Mouse (Mus musculus) yolk sac, embryonic 10.5 days (tissue): ENCODE results near the gene Spata31d1d.
A peak's percentile ranks its signal among the peaks of the same experiment; 100 is the strongest.
"Not testable (repeated sequence)": the region's sequence is repeated elsewhere in the genome, so short reads cannot be mapped to it uniquely, and the experiment has no call there.

ENCODE experiments used
- DNase-seq: peaks from one replicate; pipeline ENCODE4 v3.0.0-alpha.2; 2017; ENCODE audit warnings: low spot score

The Spata31d1d gene

DNA sequence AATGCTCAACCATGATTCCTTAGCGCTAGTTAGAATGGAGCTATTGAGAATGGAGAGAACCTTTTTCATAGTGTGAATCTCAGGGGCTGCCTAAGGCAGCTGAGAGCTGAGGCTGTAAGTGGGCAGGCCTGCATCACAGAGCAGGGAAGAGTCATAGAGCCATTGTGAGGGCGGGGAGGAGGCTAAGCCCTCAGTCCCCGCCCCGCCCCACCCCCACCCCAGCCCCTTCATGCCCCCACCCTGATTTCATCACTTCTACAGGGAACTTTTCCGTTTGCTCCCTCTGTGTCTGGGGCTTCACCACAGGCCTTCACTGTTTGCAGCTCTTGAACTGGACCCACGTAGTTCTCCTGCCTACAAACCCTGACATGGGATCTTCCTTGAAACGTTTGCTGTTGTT, at the start of gene Spata31d1d:
Gene Spata31d1d (minus strand): TSS at position 101 of the 400 bp plus-strand sequence.
- DNase-seq, result no peak

DNA sequence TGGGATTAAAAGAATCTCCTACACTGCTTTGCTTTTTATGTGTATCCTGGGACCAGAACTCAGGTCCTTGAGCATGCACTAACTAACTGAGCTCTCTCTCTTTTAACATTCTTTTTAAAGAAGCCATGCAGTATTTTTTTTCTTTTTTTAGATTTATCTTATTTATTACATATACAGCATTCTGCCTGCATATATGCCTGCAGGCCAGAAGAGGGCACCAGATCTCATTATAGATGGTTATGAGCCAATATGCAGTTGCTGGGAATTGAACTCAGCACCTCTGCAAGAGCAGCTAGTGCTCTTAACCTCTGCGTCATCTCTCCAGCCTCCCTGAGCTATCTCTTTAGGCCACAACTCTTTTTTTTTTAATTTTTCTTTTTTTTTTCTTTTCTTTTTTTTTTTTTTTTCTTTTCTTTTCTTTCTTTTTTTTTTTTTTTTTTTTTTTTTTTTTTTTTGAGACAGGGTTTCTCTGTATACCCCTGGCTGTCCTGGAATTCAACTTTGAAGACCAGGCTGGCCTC, 48.3 kb upstream of the Spata31d1d start:
- not testable (repeated sequence) for DNase-seq

DNA sequence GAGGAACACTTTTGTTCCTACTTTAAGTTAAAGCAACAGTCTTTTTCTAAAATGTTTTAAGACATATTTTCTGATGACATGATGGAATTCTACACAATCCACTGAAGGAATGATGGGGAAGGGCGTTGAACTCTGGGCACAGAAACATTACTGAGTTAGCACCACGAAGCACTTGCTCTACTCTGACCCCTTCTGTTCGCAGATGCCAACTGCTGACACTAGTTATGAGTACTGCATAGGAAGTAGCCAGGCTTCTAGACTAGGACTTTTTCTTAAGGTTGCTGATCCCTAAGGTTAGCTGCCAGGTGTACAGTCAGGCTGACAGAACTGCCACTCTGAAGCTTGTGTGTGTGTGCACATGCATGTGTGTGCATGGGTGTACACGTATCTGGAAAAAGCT, 47.7 kb upstream of the Spata31d1d start:
- no peak for DNase-seq

DNA sequence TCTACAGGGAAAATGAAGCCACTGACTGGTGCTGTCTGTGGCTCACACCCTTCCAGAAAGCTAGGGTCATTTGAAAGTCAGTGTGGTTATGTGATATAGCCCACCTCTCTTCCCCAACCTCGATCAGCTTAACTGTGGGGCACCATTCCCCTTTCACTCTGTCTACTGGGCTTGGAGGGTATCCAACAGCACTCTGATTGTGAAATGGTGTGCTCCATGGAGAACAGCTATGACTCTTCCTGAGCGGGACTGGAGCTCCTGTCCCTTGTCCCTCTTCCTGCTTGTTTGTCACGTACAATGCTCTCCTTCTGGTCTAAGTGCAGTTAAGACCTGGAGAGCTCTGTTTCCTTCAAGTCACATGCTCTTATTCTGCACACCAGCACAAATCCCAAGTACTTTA, 43.6 kb upstream of the Spata31d1d start:
- no peak for DNase-seq

DNA sequence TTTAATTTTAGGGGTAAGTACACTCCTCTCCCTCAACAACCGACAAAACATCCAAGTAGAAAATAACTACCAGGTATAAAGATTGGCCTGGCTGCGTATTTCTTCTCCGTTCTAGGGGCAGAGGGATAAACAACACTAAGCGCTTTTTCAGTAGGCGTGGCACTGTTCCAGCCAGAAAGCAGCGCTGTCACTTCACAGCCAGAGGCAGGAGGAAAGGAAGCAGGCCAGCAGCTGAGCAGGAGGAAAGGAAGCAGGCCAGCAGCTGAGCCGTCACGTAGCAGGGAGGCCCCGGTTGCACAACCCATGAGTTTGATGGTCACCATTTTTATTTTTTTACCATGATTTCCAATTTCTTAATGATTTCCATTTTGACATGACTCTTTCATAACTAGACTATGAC, 39.7 kb upstream of the Spata31d1d start:
- DNase-seq, result peak; percentile 79

DNA sequence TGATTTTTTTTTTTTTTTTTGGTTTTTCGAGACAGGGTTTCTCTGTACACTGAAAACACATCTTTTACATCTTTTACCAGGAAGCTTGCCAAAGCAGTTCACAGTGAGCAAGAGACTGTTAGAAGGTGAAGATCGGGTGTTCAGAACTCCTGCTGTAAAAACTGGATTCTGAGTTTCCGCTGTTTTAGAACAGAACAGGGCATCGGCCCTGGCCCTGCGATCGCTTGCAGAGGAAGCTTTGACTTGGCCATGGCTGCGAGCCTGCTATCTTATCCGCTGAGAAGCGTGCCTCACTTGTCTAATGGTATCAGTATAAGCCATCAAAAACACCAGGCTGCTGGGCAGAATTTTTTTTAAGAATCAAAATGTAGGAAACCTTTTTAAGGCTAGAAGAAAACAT, 39.3 kb upstream of the Spata31d1d start:
- DNase-seq, result peak; percentile 21

DNA sequence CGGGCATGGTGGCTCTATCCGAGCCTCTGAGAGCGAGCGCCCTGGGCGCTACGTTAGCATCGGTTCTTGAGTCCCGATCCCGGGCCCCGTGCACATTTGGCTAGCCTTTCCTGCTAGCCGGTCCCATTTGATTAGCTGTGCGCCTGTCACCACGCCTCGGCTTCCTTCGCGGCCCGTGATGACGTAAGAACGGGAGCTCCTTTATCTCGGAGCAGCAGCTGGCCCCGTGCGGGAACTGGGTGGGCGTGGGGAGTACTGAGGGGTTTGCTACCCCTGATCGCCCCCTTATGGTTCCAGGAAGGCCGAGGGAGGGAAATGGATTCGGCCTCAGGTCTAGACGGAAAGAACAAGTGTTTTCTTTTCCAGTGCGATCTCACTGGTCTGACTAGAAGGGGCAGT, 38.6 kb upstream of the Spata31d1d start:
- DNase-seq, result peak; percentile 89

DNA sequence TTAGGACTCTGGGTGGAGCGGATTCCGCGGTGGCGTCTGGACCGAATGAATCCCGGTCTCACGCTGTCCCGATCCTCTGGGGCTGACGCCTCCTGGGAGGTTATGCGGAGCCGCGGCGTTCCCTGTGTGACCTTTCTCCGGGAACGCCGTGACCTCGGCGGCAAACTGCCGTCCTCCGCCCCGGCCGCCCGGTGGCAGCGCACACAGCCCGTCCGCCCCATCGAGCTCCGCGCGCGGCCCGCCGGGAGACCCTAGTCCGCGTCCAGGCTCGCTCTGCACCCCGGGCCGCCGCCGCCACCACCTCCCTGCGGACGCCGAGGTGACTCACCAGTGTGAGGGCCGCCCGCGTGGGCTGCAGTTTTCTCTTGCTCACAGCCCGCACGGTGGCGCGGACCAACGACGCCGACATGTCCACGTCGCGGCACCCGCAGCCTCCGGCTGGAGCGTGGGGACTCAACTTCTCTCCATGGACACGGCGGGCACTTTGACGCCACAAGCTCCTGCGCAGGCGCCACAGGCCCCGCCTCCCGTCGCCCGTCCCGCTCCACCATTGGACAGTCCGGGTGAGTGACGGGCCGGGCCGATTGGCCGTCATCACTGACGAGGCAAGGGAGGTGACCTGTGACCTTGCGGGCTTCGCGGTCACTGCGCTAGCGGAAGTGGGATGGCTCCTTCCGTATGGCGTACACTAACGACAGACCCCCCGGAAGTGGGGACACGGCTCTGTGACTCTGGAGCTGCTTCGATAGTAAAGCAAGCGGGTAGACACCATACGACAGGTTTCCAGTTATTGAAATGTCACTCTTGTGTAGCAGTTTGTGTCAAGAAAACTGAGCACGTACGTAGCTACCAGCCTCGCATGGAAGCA, 38.0 kb upstream of the Spata31d1d start, which contains the start of gene Isca1:
Gene Isca1 (minus strand): TSS at position 515 of the 868 bp plus-strand sequence.
- DNase-seq, result peak; percentile 99

DNA sequence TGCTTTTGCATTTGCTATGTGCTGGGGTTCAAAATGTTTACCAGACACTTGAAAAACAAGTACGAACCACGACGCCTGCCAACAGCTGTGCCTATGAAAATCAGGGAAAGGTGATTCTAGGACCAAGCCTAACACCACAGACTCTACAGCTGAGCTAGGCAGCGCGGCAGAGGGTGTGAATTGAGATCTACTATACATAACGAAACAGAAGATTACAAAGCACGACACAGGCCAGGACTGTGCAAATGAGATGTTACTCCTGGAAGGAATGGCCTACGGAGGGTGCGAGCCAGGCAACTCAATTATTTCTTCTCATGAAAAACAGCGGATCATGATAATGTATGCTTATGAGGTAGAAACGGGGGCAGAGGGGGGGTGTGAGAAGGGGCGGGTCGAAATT, 37.0 kb upstream of the Spata31d1d start:
- no peak for DNase-seq

DNA sequence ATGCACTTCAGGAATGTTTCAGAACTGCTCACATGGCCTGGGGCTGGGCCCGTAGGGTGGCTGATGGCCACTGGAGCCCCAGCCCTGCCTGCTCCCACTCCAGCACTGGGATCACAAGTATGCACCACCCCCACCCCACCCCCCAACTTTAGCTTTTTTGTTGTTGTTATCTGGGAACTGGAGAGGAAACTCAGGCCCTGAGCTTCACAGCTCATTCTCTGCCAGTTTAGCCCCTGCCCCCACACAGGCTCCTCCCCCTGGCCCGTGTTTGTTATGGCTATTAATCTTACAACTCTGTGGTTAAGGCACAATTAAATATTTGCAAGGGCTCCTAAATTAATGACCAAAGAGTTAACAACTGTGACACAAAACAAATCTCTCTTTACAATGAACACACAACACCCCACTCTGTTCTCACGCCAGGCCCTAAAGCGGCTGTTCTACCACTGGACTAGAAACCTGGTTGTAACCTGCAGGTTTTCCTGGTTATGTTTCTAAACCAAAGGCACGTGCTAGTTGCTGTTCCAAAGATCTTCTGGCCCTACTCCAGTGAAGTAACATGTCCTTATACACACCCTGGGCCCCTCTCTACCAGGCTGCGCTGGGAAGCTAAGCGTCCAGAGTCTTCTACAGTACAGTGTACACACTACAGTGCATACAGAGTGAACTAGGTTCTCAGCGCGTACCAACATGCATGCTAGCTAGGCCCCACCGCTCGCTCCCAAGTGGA, 35.4 kb upstream of the Spata31d1d start:
- peak; percentile 26 for DNase-seq

DNA sequence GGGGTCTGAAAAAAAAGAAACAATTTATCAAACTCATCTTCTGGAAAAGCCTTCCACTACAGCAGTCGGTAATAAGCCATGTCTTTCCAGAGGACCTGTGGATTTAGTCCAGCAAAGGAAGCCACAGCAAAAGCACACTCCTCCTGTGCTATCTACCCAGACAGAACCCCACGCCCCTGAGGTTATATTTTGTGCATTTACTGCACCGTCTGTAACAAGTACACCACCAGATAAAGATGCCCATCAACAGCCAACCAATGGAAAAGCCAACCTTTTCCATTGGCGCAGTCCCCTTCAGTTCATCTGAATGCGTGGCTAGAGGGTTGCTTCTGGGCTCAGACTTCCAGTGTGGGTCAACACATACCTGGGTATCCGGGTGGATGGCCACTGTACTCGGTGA, 31.2 kb upstream of the Spata31d1d start:
- no peak for DNase-seq

DNA sequence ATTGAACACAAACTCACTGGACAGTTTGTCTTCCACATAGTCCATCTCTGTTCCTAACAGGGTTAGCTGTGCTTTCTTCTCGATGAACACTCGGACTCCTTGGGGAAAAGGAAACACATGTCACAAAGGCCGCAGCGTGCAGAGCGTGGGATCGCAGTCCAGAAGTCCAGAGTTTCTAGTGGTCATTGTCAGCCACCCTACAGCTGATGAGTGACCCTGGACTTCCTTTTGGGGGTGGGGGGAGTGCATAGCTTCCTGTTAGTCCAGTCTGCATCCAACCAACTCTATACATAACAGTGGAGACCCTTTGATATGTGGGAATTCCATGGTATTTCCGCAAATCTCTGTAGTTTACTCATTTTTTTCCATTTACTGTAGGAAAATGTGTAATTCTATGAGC, 25.4 kb upstream of the Spata31d1d start:
- DNase-seq, result no peak

DNA sequence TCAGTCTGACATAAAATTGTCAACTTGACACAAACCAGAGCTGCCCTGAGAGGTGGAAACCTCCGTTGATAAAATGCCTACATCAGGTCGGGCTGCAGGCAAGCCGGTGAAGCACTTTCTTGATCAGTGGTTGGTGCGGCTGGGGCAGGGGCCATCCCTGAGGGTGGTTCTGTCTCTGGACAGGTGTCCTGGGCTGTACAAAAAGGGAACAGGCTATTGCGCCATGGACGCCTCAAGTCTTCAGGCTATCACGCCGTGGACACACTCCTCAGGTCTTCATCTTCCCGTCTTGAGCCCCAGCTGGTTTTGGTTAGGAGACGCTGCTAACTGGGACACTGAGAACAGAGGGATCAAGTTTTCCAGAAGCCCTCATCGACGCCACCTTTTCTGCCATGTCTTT, 18.8 kb upstream of the Spata31d1d start:
- DNase-seq, result no peak

DNA sequence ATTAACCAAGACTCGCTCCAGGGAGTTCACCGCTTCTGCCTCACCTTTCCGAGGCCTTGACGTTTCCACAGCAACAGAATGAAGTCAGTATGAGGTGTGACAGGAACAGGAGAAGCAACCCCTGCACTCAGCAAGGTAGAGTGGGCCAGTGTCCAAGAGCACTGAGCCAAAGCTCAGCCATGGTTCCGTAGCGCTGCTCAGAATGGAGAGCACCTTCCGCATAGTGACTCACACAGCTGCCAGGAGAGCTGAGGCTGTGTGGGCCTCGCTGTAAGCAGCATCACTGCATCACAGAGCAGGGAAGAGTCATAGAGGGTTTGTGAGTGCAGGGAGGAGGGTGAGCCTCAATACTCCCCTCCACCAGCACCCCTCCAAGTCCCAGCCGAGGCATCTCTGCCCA, 15.2 kb upstream of the Spata31d1d start, which contains the start of gene 1700014D04Rik:
Gene 1700014D04Rik (minus strand): TSS at position 42 of the 400 bp plus-strand sequence.
- no peak for DNase-seq

DNA sequence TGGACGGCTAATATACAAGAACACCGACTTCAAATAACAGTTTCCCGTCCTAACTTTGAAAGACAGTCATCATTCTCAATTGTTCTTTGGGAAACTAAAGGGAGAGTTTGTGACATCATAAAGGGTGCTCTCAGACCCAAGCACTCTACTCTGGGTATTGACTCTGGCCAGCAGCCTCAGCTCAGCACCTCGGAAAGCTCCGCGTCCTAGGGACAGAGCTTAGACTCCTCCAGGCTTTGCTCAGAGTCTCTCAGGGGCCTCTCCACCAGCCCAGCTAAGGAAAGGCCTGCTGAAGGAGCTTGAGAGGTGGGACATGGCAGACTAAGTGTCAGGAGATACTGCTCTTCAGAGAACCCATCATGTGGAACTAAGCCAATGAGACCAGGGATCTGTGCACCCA, 14.6 kb upstream of the Spata31d1d start:
- no peak for DNase-seq

DNA sequence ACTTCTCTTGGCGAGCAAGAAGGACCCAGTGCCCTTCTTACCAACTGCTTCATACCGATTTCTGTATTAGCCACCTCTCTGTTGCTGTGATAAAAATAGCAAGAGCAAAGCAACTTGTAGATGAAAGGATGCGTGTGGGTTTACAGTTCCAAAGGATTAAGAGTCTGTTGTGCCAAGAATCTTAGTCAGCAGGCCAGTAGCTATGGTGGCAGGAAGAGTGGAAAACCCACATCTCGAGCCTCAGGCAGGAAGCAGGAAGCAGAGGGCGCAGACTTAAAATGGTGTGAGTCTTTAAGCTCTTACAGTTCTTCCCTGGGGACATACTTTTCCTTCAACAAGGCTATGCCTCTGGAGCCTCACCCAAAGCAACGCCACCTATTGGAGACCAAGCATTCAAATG, 13.9 kb upstream of the Spata31d1d start:
- no peak for DNase-seq

DNA sequence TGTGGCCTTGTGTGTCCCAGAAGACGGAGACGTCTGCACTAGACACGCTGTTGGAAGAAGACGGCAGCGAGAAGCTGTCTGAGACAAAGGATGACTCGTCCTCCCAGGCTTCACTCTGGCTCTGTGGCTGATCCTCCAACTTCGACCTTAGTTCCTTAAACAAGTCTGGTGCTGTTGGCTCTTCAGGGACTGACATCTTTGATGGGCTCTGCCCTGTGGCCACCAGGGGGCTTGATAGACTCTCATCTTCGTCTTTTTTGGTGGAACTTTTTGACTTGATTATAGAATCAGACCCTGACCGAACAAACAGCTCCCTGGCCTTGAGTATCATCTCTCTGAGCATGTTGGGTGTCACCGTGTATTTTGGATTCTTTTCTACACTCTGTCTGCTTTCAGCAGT, 10.1 kb upstream of the Spata31d1d start:
- no peak for DNase-seq

DNA sequence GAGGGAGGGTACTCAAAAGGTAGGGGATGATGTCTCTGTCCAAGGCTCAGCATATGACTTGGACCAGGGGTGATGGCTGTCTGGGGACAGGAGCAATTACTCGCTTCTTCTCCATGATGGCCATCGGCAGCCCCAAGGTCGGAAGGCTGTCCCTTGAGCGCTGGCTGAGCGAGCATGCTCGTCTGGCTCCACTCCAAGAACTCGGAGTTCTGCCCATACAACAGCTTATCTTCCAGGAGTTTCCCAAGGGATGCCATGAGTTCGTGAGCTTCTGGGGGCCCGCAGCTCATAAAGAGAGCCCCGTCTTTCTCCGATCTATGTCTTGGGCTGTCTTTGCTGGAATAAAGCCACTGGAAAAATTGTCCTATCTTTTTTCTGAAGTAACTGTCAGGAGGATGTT, 9.5 kb upstream of the Spata31d1d start:
- DNase-seq, result no peak

DNA sequence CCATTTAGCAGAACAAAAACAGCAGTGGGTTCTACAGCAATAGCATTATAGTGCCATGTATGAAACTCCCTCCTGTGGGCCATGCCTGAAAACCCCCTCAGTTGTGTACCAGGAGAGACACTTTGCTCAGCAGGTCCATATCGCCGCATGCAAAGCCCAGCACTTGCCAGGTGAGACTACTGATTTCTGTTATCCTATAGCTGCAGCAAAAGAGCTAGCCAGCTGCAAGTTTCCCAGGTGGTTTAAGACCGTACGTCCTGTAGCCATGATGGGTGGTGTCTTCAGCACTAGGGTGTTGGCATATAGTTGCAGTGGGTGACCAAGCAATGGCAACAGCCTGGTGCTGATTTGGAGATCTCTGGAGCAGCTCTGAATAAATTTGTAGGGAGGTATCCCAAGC, 7.8 kb upstream of the Spata31d1d start:
- DNase-seq, result no peak

DNA sequence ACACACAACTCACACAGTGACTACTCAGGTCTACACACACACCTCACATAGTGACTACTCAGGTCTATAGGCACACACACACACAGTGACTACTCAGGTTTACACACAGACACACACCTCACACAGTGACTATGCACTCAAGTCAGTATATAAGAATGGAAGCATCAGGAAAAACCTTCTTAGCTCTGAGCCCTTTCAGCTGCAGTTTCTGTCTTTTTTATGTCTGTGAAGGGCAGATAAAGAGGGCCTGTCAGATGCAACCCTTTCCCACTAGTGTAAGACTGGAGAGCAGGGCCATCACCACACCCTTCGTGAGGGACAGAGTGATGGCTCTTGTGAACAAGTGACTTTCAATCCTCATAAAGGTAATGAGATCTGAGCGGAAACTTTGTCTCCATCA, 6.9 kb upstream of the Spata31d1d start:
- DNase-seq, result no peak

DNA sequence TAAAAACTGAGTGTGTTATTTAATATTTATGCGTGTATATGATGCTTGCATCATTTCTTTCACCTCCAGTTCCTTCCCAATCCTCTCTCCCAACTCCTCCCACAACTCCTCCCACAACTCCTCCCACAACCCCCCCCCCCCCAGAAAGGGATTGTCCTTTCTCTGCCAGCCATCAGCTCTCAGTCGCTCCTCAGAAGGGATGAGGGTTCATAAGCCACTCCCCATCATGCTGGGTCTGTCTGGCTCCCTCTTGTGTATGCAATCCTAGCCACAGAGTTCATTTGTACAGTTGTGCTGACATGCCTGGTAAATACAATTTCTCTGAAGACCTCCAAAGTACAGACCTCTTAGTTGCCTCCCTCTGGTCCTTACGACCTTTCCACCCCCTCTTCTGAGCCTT, 3.6 kb upstream of the Spata31d1d start:
- no peak for DNase-seq

DNA sequence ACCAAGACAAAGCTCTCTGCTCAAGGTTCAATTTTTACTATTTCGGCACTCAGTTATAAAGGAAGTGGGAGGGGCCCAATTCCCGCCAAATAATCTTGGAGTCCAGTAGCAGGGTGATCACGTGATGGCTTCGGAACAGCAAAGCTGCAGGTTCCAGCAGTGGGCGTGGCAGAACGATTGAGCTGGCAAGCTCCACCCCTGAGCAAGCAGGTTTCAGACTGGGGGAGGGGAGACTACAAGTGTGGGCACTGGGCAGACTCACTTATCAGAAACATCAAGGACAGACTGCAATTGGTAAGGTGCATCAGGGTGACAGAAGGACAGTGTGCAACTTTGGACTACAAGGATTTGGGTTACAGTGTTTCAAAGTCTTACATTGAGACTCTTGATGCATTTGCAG, 2.8 kb upstream of the Spata31d1d start:
- not testable (repeated sequence) for DNase-seq

DNA sequence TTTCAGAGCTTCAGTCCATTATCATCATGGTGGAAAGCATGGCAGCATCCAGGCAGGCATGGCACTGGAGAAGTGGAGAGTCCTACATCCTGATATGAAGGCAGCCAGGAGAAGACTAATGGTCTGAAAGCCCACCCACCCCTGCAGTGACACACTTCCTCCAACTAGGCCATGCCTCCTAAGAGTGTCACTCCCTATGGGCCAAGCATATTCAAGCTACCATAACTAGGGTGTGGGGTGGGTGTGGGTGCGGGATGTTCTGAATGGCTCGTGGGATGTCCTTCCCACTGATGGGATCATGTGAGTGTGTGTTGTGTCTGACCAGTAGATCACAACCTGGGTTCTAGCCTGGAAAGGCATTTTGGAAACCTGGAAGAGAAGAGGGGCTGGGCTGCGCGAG, 2.4 kb upstream of the Spata31d1d start:
- no peak for DNase-seq
